Mouse (Mus musculus) heart, embryonic 13.5 days (tissue): Measurements from ENCODE around the gene Crcp. TPM values are rescaled to one million over a fixed set of nuclear protein-coding genes. Genes with fewer than 3 reads are reported as not detected.
"Not testable (repeated sequence)": the region's sequence is repeated elsewhere in the genome, so short reads cannot be mapped to it uniquely, and the experiment has no call there.

Source experiments
- ATAC-seq: fragments of 200-750 bp; cut with Nextera tagmentation; 2 replicates; pipeline ENCODE4 v1.8.0; 2017; ENCODE audit warnings: moderate TSS enrichment; ENCODE audit not compliant: insufficient number of reproducible peaks, low FRiP score, low TSS enrichment; ENCODE audit errors: extremely low read depth
- H3K27ac ChIP-seq: fragments of 300-500 bp; sonication (generic); replicated peaks from 2 replicates; pipeline ENCODE4 v1.5.1; 2015; ENCODE audit warnings: moderate library complexity, mild to moderate bottlenecking, inconsistent platforms
- H3K27me3 ChIP-seq: fragments of 300-500 bp; sonication (generic); replicated peaks from 2 replicates; pipeline ENCODE4 v1.6.1; 2015; ENCODE audit warnings: mild to moderate bottlenecking, inconsistent platforms
- H3K36me3 ChIP-seq: fragments of 300-500 bp; sonication (generic); 2 replicates; pipeline ENCODE4 v1.6.1; 2015; ENCODE audit warnings: mild to moderate bottlenecking, inconsistent platforms
- H3K4me1 ChIP-seq: fragments of 300-500 bp; sonication (generic); 2 replicates; pipeline ENCODE4 v1.6.1; 2015; ENCODE audit warnings: inconsistent platforms
- H3K4me2 ChIP-seq: fragments of 300-500 bp; sonication (generic); 2 replicates; pipeline ENCODE4 v1.6.1; 2015; ENCODE audit warnings: inconsistent platforms, mild to moderate bottlenecking, moderate library complexity
- H3K4me3 ChIP-seq: fragments of 300-500 bp; sonication (generic); 2 replicates; pipeline ENCODE4 v1.5.1; 2015; ENCODE audit warnings: moderate library complexity, mild to moderate bottlenecking, inconsistent platforms
- H3K9ac ChIP-seq: fragments of 300-500 bp; sonication (generic); 2 replicates; pipeline ENCODE4 v1.6.1; 2015; ENCODE audit warnings: inconsistent platforms, mild to moderate bottlenecking, moderate library complexity
- H3K9me3 ChIP-seq: fragments of 300-500 bp; sonication (generic); 2 replicates; pipeline ENCODE4 v1.6.1; 2016; ENCODE audit warnings: inconsistent platforms
- WGBS: fragments of 180-500 bp; shearing (Covaris S2); methylation state at CpG from one replicate; pipeline ENCODE4 v1.1.7; 2015; ENCODE audit warnings: mixed read lengths; 5-methylcytosine and 5-hydroxymethylcytosine counted together
- polyA plus RNA-seq: library from polyadenylated mRNA; unstranded; fragments of >200 nt; fragmentation: Nextera tagmentation; extraction: Ambion mirVana; gene quantifications from 2 replicates; pipeline ENCODE4 v1.2.1, GENCODE M21; 2015

Crcp gene
- polyA plus RNA-seq, 1 experiment from 2014 or later = 23.8 TPM

GRCm38 (mm10) chr5:130027134-130027533, 2.0 kb upstream of the Crcp start:
- H3K9ac ChIP-seq = no peak overlapping the region
- no peaks in the 10 kb centered on the region for H3K36me3 ChIP-seq
- no peak for ATAC-seq
- H3K27ac ChIP-seq = no peak overlapping the region
- H3K9me3 ChIP-seq = no peaks in the 10 kb centered on the region
- no peak overlapping the region for H3K4me3 ChIP-seq
- H3K27me3 ChIP-seq = peaks cover 27% of the 10 kb centered on the region
- WGBS = 67% methylated on average over 5 of the region's 5 CpGs
- H3K4me1 ChIP-seq = peaks cover 11% of the 10 kb centered on the region; the same call in 1 of the 2 replicates
- no peak overlapping the region for H3K4me2 ChIP-seq

- Histone ChIP-seq H3K4me3 (no peak overlapping the region), H3K27me3 (peaks cover 27% of the 10 kb centered on the region), H3K4me2 (no peak overlapping the region), H3K36me3 (no peaks in the 10 kb centered on the region), H3K9ac (no peak overlapping the region), H3K9me3 (no peaks in the 10 kb centered on the region), H3K4me1 (peaks cover 11% of the 10 kb centered on the region; the same call in 1 of the 2 replicates), H3K27ac (no peak overlapping the region)
- no peak for ATAC-seq
- 74% methylated on average over 7 of the region's 7 CpGs for WGBS
Observed at GRCm38 (mm10) chr5:130027696-130028095, 1.4 kb upstream of the Crcp start.

- Histone ChIP-seq H3K27ac (no peak overlapping the region), H3K4me3 (no peak overlapping the region), H3K9me3 (no peaks in the 10 kb centered on the region), H3K27me3 (peaks cover 16% of the 10 kb centered on the region), H3K4me1 (0 out of 2 replicates have a peak, but pooled peaks cover 8% of the 10 kb centered on the region), H3K9ac (no peak overlapping the region), H3K4me2 (no peak overlapping the region), H3K36me3 (peaks cover 14% of the 10 kb centered on the region)
- no peak for ATAC-seq
- WGBS = 91% methylated on average over 19 of the region's 19 CpGs
Observed at GRCm38 (mm10) chr5:130031410-130032390, 2.6 kb downstream of the Crcp start.

- ATAC-seq = no peak
- no peak overlapping the region for H3K4me2 ChIP-seq
- 0 out of 2 replicates have a peak overlapping the region, but pooled peaks have one; percentile 10 for H3K9ac ChIP-seq
- peaks cover 28% of the 10 kb centered on the region for H3K36me3 ChIP-seq
- H3K27me3 ChIP-seq = no peaks in the 10 kb centered on the region
- 55% methylated on average over 2 of the region's 2 CpGs for WGBS
- 0 out of 2 replicates have a peak, but pooled peaks cover 11% of the 10 kb centered on the region for H3K4me1 ChIP-seq
- no peak overlapping the region for H3K27ac ChIP-seq
- no peaks in the 10 kb centered on the region for H3K9me3 ChIP-seq
- no peak overlapping the region for H3K4me3 ChIP-seq
Observed at GRCm38 (mm10) chr5:130033869-130034268, 4.8 kb downstream of the Crcp start.

- H3K9me3 ChIP-seq, H3K4me1 ChIP-seq, ATAC-seq, H3K4me2 ChIP-seq, H3K4me3 ChIP-seq, H3K9ac ChIP-seq, H3K27ac ChIP-seq: not testable (repeated sequence)
- 67% methylated on average over 2 of the region's 2 CpGs for WGBS
- H3K27me3 ChIP-seq = peaks cover 13% of the 10 kb centered on the region; the same call in 1 of the 2 replicates
- H3K36me3 ChIP-seq = peaks cover 50% of the 10 kb centered on the region
Observed at GRCm38 (mm10) chr5:130036300-130036699, 7.2 kb downstream of the Crcp start.

- Histone ChIP-seq H3K27me3 (peaks cover 24% of the 10 kb centered on the region; the same call in 1 of the 2 replicates), H3K4me1 (0 out of 2 replicates have a peak, but pooled peaks cover 8% of the 10 kb centered on the region), H3K9me3 (no peaks in the 10 kb centered on the region), H3K27ac (no peak overlapping the region; the same call in 1 of the 2 replicates), H3K4me2 (no peak overlapping the region), H3K9ac (no peak overlapping the region), H3K36me3 (peaks cover 66% of the 10 kb centered on the region), H3K4me3 (no peak overlapping the region)
- ATAC-seq = no peak
- 62% methylated on average over 19 of the region's 19 CpGs for WGBS
Observed at GRCm38 (mm10) chr5:130037752-130038455, 8.8 kb downstream of the Crcp start.

GRCm38 (mm10) chr5:130040797-130041196, 11.7 kb downstream of the Crcp start:
- H3K36me3 ChIP-seq = peaks cover 68% of the 10 kb centered on the region
- H3K27me3 ChIP-seq = peaks cover 52% of the 10 kb centered on the region
- no peak overlapping the region for H3K27ac ChIP-seq
- H3K9ac ChIP-seq = no peak overlapping the region
- ATAC-seq = no peak
- 0 out of 2 replicates have a peak, but pooled peaks cover 3% of the 10 kb centered on the region for H3K4me1 ChIP-seq
- H3K4me2 ChIP-seq = no peak overlapping the region
- H3K9me3 ChIP-seq = no peaks in the 10 kb centered on the region
- no peak overlapping the region for H3K4me3 ChIP-seq
- WGBS = 88% methylated on average over 4 of the region's 4 CpGs

GRCm38 (mm10) chr5:130041262-130041661, 12.2 kb downstream of the Crcp start:
- no peak overlapping the region for H3K27ac ChIP-seq
- H3K9me3 ChIP-seq = no peaks in the 10 kb centered on the region
- no peak overlapping the region for H3K4me3 ChIP-seq
- H3K4me2 ChIP-seq = no peak overlapping the region
- peaks cover 8% of the 10 kb centered on the region for H3K4me1 ChIP-seq
- WGBS = 86% methylated on average over 4 of the region's 4 CpGs
- no peak for ATAC-seq
- peaks cover 55% of the 10 kb centered on the region for H3K27me3 ChIP-seq
- no peak overlapping the region for H3K9ac ChIP-seq
- peaks cover 67% of the 10 kb centered on the region for H3K36me3 ChIP-seq

- 88% methylated on average over 3 of the region's 3 CpGs for WGBS
- Histone ChIP-seq H3K36me3 (peaks cover 69% of the 10 kb centered on the region), H3K27ac (no peak overlapping the region), H3K4me1 (peaks cover 17% of the 10 kb centered on the region), H3K9me3 (no peaks in the 10 kb centered on the region), H3K4me2 (no peak overlapping the region), H3K27me3 (peaks cover 60% of the 10 kb centered on the region), H3K4me3 (no peak overlapping the region), H3K9ac (no peak overlapping the region)
- ATAC-seq = no peak
Observed at GRCm38 (mm10) chr5:130043741-130044140, 14.7 kb downstream of the Crcp start.

GRCm38 (mm10) chr5:130044201-130044695, 15.2 kb downstream of the Crcp start:
- Histone ChIP-seq H3K9me3 (no peaks in the 10 kb centered on the region), H3K36me3 (peaks cover 73% of the 10 kb centered on the region), H3K27ac (no peak overlapping the region), H3K9ac (no peak overlapping the region), H3K4me2 (no peak overlapping the region), H3K4me1 (peaks cover 20% of the 10 kb centered on the region), H3K27me3 (peaks cover 65% of the 10 kb centered on the region), H3K4me3 (no peak overlapping the region)
- WGBS = 82% methylated on average over 7 of the region's 7 CpGs
- ATAC-seq = no peak

GRCm38 (mm10) chr5:130046100-130046499, 17.0 kb downstream of the Crcp start:
- Histone ChIP-seq H3K4me3 (no peak overlapping the region), H3K4me1 (peaks cover 20% of the 10 kb centered on the region), H3K27me3 (peaks cover 68% of the 10 kb centered on the region), H3K9ac (no peak overlapping the region), H3K4me2 (no peak overlapping the region), H3K9me3 (no peaks in the 10 kb centered on the region), H3K36me3 (peaks cover 68% of the 10 kb centered on the region), H3K27ac (no peak overlapping the region)
- no peak for ATAC-seq
- 76% methylated on average over 7 of the region's 7 CpGs for WGBS
